Mouse (Mus musculus) CH12.LX (cell line): Measurements from ENCODE around the gene Fhl2. TPM values are rescaled to one million over a fixed set of nuclear protein-coding genes. Genes with fewer than 3 reads are reported as not detected.
"Not testable (repeated sequence)": the region's sequence is repeated elsewhere in the genome, so short reads cannot be mapped to it uniquely, and the experiment has no call there.

Experiments used
- DNase-seq: peaks from one replicate; pipeline ENCODE4 v3.0.0-alpha.2; 2013; ENCODE audit errors: extremely low read depth
- H3K27ac ChIP-seq: 2 replicates; pipeline ENCODE4 v1.5.1; 2012; ENCODE audit warnings: low read depth, mild to moderate bottlenecking, control low read depth, moderate library complexity; ENCODE audit not compliant: insufficient read depth
- H3K27me3 ChIP-seq: replicated peaks from 2 replicates; pipeline ENCODE3; 2012; ENCODE audit warnings: inconsistent platforms
- H3K36me3 ChIP-seq, 2 experiments: replicated peaks in 1 of 2; 2 replicates each; pipeline versions ENCODE3 to v1.6.1; 2012; ENCODE audit warnings: inconsistent platforms in 1 of 2, low read length in 1 of 2, mild to moderate bottlenecking in 1 of 2, mixed read lengths in 1 of 2, moderate library complexity in 1 of 2; ENCODE audit not compliant: control insufficient read depth in 1 of 2, insufficient read depth in 1 of 2
- H3K4me1 ChIP-seq, 2 experiments: 2 replicates each; pipeline ENCODE4 v1.6.1; 2012; ENCODE audit warnings: inconsistent platforms in 1 of 2, moderate library complexity in 1 of 2; ENCODE audit not compliant: insufficient read depth in 2 of 2, control insufficient read depth in 1 of 2
- H3K4me2 ChIP-seq: 2 replicates; pipeline ENCODE4 v1.6.1; 2012; ENCODE audit warnings: low read depth, mild to moderate bottlenecking, control low read depth; ENCODE audit not compliant: poor library complexity, insufficient read depth, severe bottlenecking
- H3K4me3 ChIP-seq, 3 experiments: fragments of 150-350 bp in 1 of 3; sonication (generic) in 1 of 3; replicated peaks in 1 of 3; 2 replicates each; pipeline versions ENCODE3 to v1.5.1; 2011 to 2012; ENCODE audit warnings: low read depth in 2 of 3, low read length in 2 of 3, mild to moderate bottlenecking in 2 of 3, moderate library complexity in 2 of 3, control low read depth in 1 of 3, improper control_type of control experiment in 1 of 3, inconsistent platforms in 1 of 3, mixed read lengths in 1 of 3; ENCODE audit not compliant: poor library complexity in 1 of 3
- H3K79me2 ChIP-seq: replicated peaks from 2 replicates; pipeline ENCODE4 v1.6.1; 2012; ENCODE audit warnings: mild to moderate bottlenecking, moderate library complexity; ENCODE audit not compliant: control insufficient read depth, poor library complexity, insufficient read depth, severe bottlenecking; ENCODE audit errors: extremely low read depth
- H3K9ac ChIP-seq: 2 replicates; pipeline ENCODE4 v1.6.1; 2012; ENCODE audit warnings: low read depth, mild to moderate bottlenecking, control low read depth, moderate library complexity; ENCODE audit not compliant: insufficient read depth
- H3K9me3 ChIP-seq: replicated peaks from 2 replicates; pipeline ENCODE3; 2012; ENCODE audit warnings: low read length, inconsistent platforms, mixed read lengths
- BHLHE40 ChIP-seq: IDR thresholded peaks from 2 replicates; pipeline ENCODE4 v1.6.1; 2011; ENCODE audit warnings: mild to moderate bottlenecking, low read depth, low read length, improper control_type of control experiment
- CTCF ChIP-seq, 2 experiments: IDR thresholded peaks in 1 of 2; conservative IDR thresholded peaks in 1 of 2; 2 replicates each; pipeline ENCODE4 v1.5.1; 2011 to 2012; ENCODE audit warnings: low read depth in 2 of 2, low read length in 2 of 2, improper control_type of control experiment in 1 of 2, inconsistent platforms in 1 of 2, mild to moderate bottlenecking in 1 of 2, moderate library complexity in 1 of 2
- JUND ChIP-seq: conservative IDR thresholded peaks from 2 replicates; pipeline ENCODE4 v1.6.1; 2011; ENCODE audit warnings: low read depth, low read length, improper control_type of control experiment
- KAT2A ChIP-seq: IDR thresholded peaks from 2 replicates; pipeline ENCODE4 v1.6.1; 2012; ENCODE audit warnings: low read length, improper control_type of control experiment, inconsistent platforms; ENCODE audit not compliant: insufficient replicate concordance
- MAFK ChIP-seq: IDR thresholded peaks from 2 replicates; pipeline ENCODE4 v1.6.1; 2011; ENCODE audit warnings: low read length, improper control_type of control experiment; ENCODE audit not compliant: insufficient replicate concordance
- MAX ChIP-seq: IDR thresholded peaks from 2 replicates; pipeline ENCODE4 v1.6.1; 2011; ENCODE audit warnings: low read length, improper control_type of control experiment
- MYC ChIP-seq: IDR thresholded peaks from 2 replicates; pipeline ENCODE4 v1.6.1; 2011; ENCODE audit warnings: low read depth, mild to moderate bottlenecking, improper control_type of control experiment, low read length
- NRF1 ChIP-seq: IDR thresholded peaks from 2 replicates; pipeline ENCODE4 v1.6.1; 2014; ENCODE audit warnings: low read depth, mild to moderate bottlenecking, inconsistent platforms, low read length, improper control_type of control experiment, moderate library complexity
- POLR2A ChIP-seq: IDR thresholded peaks from 2 replicates; pipeline ENCODE4 v1.6.1; 2011; ENCODE audit warnings: low read depth, mild to moderate bottlenecking, improper control_type of control experiment, low read length
- RAD21 ChIP-seq: IDR thresholded peaks from 2 replicates; pipeline ENCODE4 v1.6.1; 2011; ENCODE audit warnings: low read depth, mild to moderate bottlenecking, low read length, improper control_type of control experiment, moderate library complexity
- RCOR1 ChIP-seq: conservative IDR thresholded peaks from 2 replicates; pipeline ENCODE4 v1.6.1; 2012; ENCODE audit warnings: low read depth, mild to moderate bottlenecking, inconsistent platforms, low read length, improper control_type of control experiment
- SIN3A ChIP-seq: IDR thresholded peaks from 2 replicates; pipeline ENCODE4 v1.6.1; 2012; ENCODE audit warnings: low read length, improper control_type of control experiment, inconsistent platforms
- TCF12 ChIP-seq: IDR thresholded peaks from 2 replicates; pipeline ENCODE4 v1.6.1; 2014; ENCODE audit warnings: low read depth, mild to moderate bottlenecking, inconsistent platforms, low read length, improper control_type of control experiment
- USF1 ChIP-seq: IDR thresholded peaks from 2 replicates; pipeline ENCODE4 v1.6.1; 2014; ENCODE audit warnings: low read depth, mild to moderate bottlenecking, inconsistent platforms, low read length, improper control_type of control experiment
- USF2 ChIP-seq: conservative IDR thresholded peaks from 2 replicates; pipeline ENCODE4 v1.6.1; 2011; ENCODE audit warnings: low read depth, low read length, improper control_type of control experiment
- dilution Hi-C: fragments of 300-500 bp; cut with MboI; formaldehyde crosslinking; loops from 2 replicates; pipeline ENCODE4 v1.14.3; 2020; ENCODE audit warnings: low sequenced_read_pairs; ENCODE audit not compliant: extremely low pct_unique_long_range_greater_than_20kb, extremely low pct_ligation_motif_present
- in situ Hi-C: fragments of 300-500 bp; cut with MboI; formaldehyde crosslinking; loops from 3 replicates; pipeline ENCODE4 v1.14.3; 2019; ENCODE audit warnings: low sequenced_read_pairs, low pct_ligation_motif_present, low pct_unique_long_range_greater_than_20kb, mixed read lengths
- polyA plus RNA-seq: library from polyadenylated mRNA; unstranded; fragments of >175 nt; gene quantifications from 2 replicates; pipeline ENCODE4 v1.2.1, GENCODE M21; 2012; ENCODE audit warnings: low read depth; ENCODE audit not compliant: insufficient read length
- total RNA-seq, 2 experiments: library from RNA; depleted of rRNA; stranded (reverse); fragments of 300-350 nt in 1 of 2; fragments of >200 nt in 1 of 2; gene quantifications; 2 replicates each; pipeline ENCODE4 v1.2.3; 2012 to 2014

Fhl2 gene
- total and polyA plus RNA-seq, 3 experiments: 0.13 to 0.21 (median 0.14) TPM

GRCm38 (mm10) chr1:43138268-43138812, 58.4 kb downstream of the Fhl2 start:
- Histone ChIP-seq H3K27me3 (no peaks in the 10 kb centered on the region), H3K79me2 (no peaks in the 10 kb centered on the region), H3K4me3 (no peak overlapping the region), H3K9me3 (peaks cover 6% of the 10 kb centered on the region), H3K4me1 (peaks cover 5 to 12% of the 10 kb centered on the region in 2 experiments; a peak in 3 of 4 replicates), H3K27ac (no peak overlapping the region), H3K36me3 (no peaks in the 10 kb centered on the region), H3K4me2 (no peak overlapping the region), H3K9ac (no peak overlapping the region)
- dilution Hi-C loops (no loop called here), in situ Hi-C loops (loop anchor here (25.0 kb wide), 2 partner anchors 499 to 599 kb away; partner anchors contain the start of gene 1500015O10Rik)
- DNase-seq: no peak
- TF ChIP-seq POLR2A (no peak), MAFK (no peak), NRF1 (no peak), MAX (no peak), KAT2A (no peak), USF1 (no peak), CTCF (conservative IDR thresholded peaks at IDR 0.05 in 1 of 2, IDR thresholded peaks at IDR 0.05 in 1 of 2; ENCODE audit: low read depth in 2 of 2, low read length in 2 of 2) (peak in 1 of 2 experiments; percentile 40; a peak in 2 of 4 replicates)

GRCm38 (mm10) chr1:43137334-43137733, 59.5 kb downstream of the Fhl2 start:
- in situ Hi-C loops (loop anchor here (25.0 kb wide), 2 partner anchors 500 to 600 kb away; partner anchors contain the start of gene 1500015O10Rik), dilution Hi-C loops (no loop called here)
- Histone ChIP-seq H3K79me2 (no peaks in the 10 kb centered on the region), H3K27ac (no peak overlapping the region), H3K4me2 (no peak overlapping the region), H3K4me1 (peaks cover 0 to 6% of the 10 kb centered on the region in 2 experiments; a peak in 1 of 4 replicates), H3K4me3 (no peak overlapping the region), H3K27me3 (no peaks in the 10 kb centered on the region), H3K9ac (no peak overlapping the region), H3K36me3 (no peaks in the 10 kb centered on the region), H3K9me3 (peaks cover 6% of the 10 kb centered on the region)
- TF ChIP-seq BHLHE40 (no peak), USF1 (no peak), MYC (no peak), NRF1 (no peak), USF2 (no peak), SIN3A (no peak), RCOR1 (no peak), RAD21 (no peak), JUND (no peak)
- no peak for DNase-seq

GRCm38 (mm10) chr1:43136488-43137029, 60.2 kb downstream of the Fhl2 start:
- H3K27me3 ChIP-seq, H3K4me1 ChIP-seq, DNase-seq, H3K27ac ChIP-seq, H3K4me2 ChIP-seq, H3K36me3 ChIP-seq, H3K4me3 ChIP-seq, dilution Hi-C loops, H3K9me3 ChIP-seq, H3K9ac ChIP-seq, H3K79me2 ChIP-seq: not testable (repeated sequence)
- TF ChIP-seq TCF12: 0 out of 2 replicates have a peak, but pooled peaks have one; percentile 22
- in situ Hi-C loops: loop anchor here (25.0 kb wide), 2 partner anchors 501 to 601 kb away; partner anchors contain the start of gene 1500015O10Rik
